Mouse (Mus musculus) C2C12 (cell line): ENCODE results near the gene Enox1.

ENCODE experiments used
- CEBPB ChIP-seq: IDR thresholded peaks from one replicate; pipeline ENCODE4 v1.6.1; 2011; ENCODE audit warnings: low read depth, mild to moderate bottlenecking, control low read depth, moderate library complexity
- CTCF ChIP-seq: IDR thresholded peaks from one replicate; pipeline ENCODE4 v1.5.1; 2011; ENCODE audit not compliant: control insufficient read depth, insufficient read depth, insufficient read length
- FOSL1 ChIP-seq: IDR thresholded peaks from one replicate; pipeline ENCODE4 v1.8.0; 2011; ENCODE audit warnings: mild to moderate bottlenecking, low read length; ENCODE audit not compliant: poor library complexity, insufficient read depth, severe bottlenecking
- MAX ChIP-seq: IDR thresholded peaks from one replicate; pipeline ENCODE4 v1.6.1; 2011; ENCODE audit warnings: mild to moderate bottlenecking, control low read depth
- MYOD1 ChIP-seq: IDR thresholded peaks from one replicate; pipeline ENCODE4 v1.6.1; 2011; ENCODE audit warnings: low read depth; ENCODE audit not compliant: control insufficient read depth, insufficient read length
- MYOG ChIP-seq: IDR thresholded peaks from one replicate; pipeline ENCODE4 v1.6.1; 2011; ENCODE audit not compliant: control insufficient read depth, insufficient read length; ENCODE audit errors: extremely low read depth
- USF1 ChIP-seq: IDR thresholded peaks from one replicate; pipeline ENCODE4 v1.6.1; 2011; ENCODE audit warnings: low read depth, mild to moderate bottlenecking, control low read depth, moderate library complexity

DNA sequence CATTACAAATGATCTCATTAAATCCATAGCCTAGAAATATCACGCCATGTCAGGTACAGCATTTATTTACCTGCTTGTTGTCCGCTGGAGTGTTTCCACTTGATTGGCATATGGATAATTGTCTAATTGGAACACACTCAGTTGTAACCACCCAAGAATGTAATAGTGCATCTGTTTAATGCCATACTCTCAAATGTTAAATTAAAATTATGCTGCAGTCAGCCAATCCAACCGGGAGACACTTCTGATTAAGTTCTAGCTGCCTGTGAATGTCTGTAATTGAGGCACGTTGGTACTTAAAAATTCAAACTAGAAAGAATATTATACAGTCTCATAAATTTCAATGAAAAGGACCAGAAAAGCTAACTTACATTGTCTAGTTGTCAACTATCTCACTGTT lies 502.2 kb downstream of the Enox1 start:
- TF ChIP-seq CTCF = no peak
- no peak for TF ChIP-seq MYOD1
- no peak for TF ChIP-seq CEBPB
- no peak for TF ChIP-seq USF1
- no peak for TF ChIP-seq MAX
- no peak for TF ChIP-seq MYOG
- TF ChIP-seq FOSL1 = no peak
